Mouse (Mus musculus) cerebellum, adult 18-20 months (tissue): ENCODE measurements around the gene Wap.

Experiments used
- DNase-seq, 2 experiments: peaks; one replicate each; pipeline ENCODE4 v3.0.0; 2021

The Wap gene

DNA sequence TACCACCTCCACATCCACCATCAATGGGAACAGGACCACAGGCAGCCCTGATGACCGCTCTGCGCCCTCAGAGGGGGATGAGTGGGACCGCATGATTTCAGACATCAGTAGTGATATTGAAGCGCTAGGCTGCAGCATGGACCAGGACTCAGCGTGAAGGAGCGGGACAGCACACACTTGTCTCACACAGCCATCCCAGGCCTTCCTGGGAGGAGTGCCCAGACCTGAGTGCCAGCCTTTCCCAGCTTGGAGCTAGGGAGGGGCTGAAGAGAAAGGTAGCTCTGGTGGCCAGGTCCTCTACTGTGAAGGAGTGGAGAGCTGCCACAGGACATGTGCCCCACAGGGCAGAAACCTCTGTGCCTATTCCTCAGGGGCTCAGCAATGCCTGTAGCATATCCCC is 42.2 kb downstream of the Wap start:
- DNase-seq: peak in 1 of 2 experiments; percentile 25

DNA sequence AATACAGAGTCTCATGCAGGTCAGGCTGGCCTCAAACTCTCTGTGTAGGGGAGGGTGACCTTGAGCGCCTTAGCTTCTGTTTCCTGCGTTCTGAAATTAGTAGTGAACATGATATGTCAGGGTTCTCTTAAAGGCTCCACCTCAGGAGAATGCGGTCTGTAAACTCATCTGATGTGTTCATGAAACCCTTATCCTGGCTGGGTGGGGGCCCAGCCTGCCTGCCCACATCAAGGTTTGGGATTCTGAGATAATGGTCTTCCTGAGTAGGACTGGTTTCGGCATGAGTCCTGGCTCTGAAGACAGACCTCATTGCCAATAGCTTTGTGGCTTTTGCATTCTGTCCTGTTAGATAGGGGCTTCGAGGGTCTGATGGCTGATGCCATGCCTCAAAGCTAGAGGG is 43.1 kb downstream of the Wap start:
- DNase-seq: no peak

- peak; percentile 43 to 45 for DNase-seq
Measured at GRCm38 (mm10) chr11:6594845-6595244, 43.6 kb downstream of the Wap start.

- DNase-seq: no peak
Measured at GRCm38 (mm10) chr11:6593406-6593805, 45.0 kb downstream of the Wap start.

- no peak for DNase-seq
Measured at GRCm38 (mm10) chr11:6590933-6591675, 47.3 kb downstream of the Wap start.

DNA sequence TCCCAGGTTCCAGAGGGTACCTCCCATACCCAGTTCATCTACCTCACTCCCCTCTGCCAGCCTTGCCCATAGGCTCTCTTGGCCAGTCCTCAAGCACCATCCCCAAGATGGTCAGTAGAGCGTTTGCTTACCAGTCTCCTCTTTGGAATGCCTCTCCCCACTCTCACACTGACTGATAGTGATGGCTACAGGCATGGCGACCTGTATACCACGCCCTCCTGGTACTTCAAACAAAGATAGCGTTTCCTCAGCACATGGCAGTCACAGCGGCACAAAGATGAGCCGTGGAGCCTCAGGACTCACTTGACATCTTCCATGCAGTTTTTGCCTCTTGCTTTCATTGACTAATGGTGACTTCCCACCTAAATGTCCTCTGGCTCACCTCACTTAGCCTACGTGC is 48.6 kb downstream of the Wap start:
- DNase-seq: no peak

- DNase-seq: peak; percentile 22 to 23
Measured at GRCm38 (mm10) chr11:6588295-6588694, 50.1 kb downstream of the Wap start.

GRCm38 (mm10) chr11:6587249-6587940 is 51.0 kb downstream of the Wap start:
- DNase-seq: peak; percentile 77 to 85

DNA sequence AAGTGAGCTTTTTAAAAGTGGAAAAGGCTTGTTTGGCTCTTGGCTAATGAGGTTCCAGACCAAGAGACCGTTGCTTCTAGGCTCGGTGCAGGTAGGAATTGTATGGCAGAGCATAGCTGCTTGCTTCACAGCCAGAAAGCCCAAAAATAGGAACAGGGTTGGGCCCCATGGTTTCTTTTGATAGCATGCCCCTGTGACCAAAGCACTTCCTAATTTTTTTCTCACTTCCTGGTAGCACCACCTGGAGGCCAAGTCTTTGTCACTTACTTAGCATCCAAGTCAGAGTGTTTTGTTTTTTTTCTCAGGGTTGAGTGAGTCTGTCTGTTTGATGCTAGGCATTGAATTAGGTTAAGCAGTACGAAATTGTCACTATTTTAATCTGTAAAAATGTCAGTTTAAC is 51.8 kb downstream of the Wap start:
- DNase-seq: peak; percentile 20 to 21

DNA sequence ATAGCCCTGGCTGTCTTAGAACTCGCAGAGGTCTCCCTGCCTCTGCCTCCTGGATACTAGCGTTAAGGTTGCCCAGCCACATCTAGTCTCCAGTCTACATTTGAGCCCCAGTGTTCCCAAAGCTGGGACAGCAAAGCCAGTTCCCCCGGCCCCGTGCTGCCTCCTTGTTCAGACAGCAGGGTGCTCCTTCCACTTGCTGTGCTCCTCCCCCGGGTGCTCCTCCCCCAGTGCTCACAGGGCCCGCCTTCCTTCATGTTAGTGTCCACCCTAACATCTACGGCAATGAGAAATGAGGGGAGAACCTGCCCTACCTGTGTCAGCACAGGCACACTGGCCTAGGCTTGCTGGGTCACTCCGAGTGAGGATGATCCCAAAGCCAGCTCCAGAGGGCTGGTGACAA is 52.7 kb downstream of the Wap start:
- DNase-seq: no peak
